Mouse (Mus musculus) induced T-regulatory cell, adult 2 months (primary cell): ENCODE data around the gene Dock6.
"Not testable (repeated sequence)": the region's sequence is repeated elsewhere in the genome, so short reads cannot be mapped to it uniquely, and the experiment has no call there.

Experiments
- DNase-seq: peaks from one replicate; pipeline ENCODE4 v3.0.0-alpha.2; 2012; ENCODE audit warnings: low read depth

The Dock6 gene

DNA sequence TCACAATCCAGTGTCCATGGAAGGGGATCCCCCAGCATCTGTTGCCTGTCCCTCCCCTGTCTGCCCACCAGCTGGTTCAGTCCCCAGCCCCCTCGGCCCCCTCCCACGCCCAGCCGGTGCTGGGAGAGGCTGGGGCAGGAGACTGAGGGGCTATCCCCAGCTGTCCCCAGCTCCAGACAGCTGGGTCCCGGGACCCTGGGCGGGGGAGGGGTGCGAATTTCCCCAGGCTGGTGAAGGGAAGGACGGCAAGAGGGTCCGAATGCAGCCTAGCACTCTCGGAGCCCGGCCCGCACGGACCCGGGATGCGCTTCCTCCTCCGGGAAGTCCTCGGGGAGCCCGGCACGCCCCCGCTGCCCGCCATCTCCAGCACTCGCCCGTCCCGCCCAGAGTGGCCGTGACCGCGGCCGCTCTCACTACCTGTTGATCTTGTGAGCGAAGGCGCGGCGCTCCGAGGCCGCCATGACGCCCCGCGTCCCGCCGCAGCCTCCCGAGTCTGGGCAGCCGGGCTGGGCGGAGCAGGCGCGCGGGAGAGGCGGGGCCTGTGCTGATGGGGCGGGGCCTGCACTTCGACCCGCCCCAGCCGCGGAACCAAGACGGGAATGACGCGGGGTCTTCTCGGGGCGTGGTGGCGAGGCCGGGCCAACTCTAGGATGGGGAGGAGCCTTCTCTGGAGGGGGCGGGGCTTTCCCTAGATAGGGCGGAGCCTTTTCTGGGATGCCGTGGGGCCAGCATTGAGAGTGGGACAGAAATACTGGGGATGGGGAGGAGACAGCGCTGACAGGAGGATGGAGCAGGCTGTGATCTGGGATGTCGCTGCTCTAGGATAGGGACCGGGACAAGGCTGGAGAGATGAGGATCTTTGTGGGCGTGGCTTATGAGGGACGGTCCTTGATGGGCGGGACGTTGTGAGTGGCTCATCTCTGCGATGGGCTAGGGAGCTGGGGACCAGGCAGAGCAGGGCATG, at the start of gene Dock6:
Gene Dock6 (minus strand): TSS at position 508 of the 964 bp plus-strand sequence.
- DNase-seq = peak; percentile 84

DNA sequence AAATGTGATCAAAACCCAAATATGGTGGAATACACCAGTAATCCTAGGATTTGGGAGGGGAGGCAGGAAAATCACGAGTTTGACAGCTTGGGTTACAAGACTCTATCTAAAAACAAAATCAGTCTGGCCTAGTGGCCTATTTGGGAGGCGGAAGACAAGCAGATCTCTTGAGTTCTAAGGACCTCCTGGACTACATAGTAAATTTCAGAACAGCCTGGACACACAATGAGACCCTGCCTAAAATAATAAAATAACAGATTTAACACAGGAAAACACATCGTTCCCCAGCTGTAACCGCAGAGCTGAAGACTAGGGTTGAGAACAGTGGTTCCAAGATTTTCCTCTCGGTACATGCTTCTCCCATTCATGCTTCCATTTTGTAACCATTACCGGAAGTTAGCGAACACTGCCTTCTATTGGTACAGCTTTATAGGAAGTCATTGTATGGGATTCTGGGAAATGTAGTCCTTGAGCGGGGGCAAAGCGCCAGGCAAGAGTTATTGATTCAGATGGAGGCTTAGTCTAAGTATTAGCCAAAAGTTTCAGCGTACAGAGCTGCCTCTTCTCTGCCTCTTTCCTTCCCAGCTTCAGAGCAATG, 48.9 kb upstream of the Dock6 start:
- peak; percentile 77 for DNase-seq

DNA sequence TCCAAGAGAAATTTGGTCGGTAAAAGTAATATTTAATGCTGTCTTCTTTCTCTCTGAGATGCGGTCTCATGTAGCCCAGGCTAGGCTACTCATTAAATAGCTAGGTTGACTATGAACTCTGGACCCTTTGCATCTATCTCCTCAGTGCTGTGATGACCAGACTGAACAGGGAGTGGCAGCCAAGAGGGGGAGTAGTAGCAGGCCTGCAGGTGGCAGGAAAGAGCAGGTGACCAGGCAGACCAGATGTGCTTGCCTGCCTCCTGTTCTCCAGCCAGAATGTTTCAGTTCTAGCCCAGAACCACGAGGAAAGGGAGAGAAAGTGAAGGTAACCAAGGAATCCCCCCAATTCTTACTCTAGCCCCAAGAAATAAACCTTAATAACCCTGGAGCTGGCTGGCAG, 36.8 kb upstream of the Dock6 start:
- DNase-seq = no peak

DNA sequence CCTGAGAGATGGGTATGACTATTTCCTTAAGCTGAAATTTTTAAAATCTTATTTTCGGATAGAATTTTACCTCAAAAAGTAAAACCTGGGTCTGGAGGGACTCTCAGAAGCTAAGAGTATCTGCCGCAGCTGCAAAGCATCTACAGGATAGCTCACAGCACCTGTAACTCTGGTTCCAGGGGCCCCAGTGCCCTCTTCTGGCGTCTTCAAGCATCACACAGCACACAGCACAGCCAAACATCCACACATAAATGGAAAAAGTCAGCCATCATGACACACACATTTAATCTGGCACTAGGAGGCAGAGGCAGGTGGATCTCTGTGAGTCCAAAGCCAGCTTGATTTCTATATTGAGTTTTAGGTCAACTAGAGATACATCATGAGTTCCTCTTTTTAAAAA, 24.2 kb upstream of the Dock6 start:
- peak; percentile 24 for DNase-seq

DNA sequence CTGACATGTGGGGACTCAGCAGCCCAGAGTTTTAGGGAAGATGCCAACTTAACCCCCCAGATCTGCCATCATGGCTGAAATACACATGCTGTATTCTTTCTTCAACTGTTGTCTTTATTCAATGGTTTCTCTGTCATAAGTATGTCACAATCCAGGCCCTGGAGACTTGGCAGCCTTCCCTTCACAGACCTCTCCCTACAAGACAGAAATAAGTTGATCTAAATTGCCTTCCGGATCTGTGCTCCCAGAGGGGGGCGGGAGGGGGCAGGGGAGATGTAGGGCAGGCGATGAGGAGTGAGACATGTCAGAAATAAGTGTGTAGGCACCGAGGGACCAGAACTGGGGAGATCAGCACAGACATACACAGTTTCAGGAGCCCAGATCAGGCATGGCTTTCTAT, 19.8 kb upstream of the Dock6 start:
- DNase-seq = no peak

DNA sequence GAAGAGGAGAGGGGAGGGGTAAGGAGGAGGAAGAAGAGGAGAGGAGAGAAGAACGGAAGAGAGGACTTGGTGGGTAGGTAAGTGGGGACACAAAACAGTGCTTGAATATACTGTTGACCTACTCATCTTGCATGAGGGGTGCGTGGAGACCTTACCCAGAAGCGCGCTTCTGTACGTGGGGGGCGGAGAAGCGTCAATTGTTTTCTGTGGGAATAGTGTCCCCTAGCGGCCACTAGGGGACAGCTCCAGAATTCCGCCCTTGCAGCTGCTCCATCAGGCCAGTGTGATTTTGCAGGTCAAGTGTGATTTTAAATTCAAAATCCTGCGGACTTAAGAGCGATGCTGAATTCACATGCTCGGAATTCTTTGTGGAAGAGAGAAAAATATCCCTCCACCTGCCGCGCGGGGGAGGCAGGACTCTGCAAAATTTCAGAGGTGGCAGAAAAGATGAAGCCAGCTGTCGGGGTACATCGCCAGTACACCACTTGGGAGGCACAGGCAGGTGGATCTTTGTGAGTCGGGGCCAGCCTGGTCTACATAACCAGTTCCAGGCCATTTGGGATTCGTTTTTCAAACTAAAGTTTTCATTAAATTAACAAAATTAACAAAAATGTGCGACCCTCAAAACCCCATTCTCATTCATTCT, 18.6 kb upstream of the Dock6 start:
- DNase-seq = peak; percentile 70

DNA sequence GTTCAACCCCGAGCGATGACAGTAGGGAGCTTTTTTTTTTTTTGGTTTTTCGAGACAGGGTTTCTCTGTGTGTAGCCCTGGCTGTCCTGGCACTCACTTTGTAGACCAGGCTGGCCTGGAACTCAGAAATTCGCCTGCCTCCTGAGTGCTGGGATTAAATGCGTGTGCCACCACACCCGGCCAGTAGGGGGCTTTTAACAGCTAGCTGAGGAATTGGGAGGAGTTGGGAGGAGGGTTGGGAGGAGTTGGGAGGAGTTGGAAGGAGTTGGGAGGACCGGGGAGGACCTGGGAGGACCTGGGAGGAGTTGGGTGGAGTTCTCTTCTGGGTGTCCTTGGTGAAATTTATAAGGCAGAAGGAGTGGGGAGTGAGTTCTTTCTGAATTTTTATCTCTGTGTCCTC, 16.9 kb upstream of the Dock6 start:
- DNase-seq = peak; percentile 34

DNA sequence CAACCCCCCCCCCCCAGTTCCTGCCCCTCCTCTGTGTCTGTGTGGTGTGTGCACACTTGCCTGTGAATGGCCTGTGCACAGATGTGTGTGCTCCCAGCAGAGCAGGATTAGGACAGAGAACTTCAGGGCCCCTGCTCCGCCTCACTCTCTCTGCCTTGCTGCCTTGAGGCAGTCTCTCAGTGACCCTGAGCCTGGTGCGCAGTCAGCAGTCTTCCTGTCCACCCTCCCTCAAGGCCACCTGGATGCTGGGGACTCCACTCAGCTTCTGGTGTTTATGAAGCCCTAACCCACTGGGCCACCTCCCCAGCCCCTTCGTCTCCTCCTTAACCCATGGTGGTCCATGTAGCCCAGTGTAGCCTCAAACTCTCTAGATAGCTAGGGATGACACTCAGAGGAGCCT, 15.3 kb upstream of the Dock6 start:
- DNase-seq = no peak

DNA sequence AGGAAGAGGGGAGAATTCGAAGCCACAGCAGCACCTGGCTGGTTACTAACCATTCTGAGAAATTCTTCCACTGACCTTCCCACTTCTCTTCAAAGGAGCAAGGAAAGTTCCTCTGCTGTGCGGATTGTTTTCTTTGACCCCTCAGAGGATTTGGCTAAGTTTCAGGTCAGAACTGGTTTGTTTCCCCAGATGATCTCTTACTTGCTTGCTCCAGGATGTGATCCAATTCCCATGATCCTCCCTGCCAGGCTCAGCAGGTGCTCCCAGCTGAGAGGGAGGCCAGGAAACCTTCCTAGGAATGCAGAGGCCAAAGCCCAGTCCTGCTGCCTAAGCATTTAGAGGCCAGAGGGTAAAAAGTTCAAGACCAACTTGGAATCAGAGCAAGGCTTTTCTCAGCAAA, 14.2 kb upstream of the Dock6 start:
- no peak for DNase-seq

DNA sequence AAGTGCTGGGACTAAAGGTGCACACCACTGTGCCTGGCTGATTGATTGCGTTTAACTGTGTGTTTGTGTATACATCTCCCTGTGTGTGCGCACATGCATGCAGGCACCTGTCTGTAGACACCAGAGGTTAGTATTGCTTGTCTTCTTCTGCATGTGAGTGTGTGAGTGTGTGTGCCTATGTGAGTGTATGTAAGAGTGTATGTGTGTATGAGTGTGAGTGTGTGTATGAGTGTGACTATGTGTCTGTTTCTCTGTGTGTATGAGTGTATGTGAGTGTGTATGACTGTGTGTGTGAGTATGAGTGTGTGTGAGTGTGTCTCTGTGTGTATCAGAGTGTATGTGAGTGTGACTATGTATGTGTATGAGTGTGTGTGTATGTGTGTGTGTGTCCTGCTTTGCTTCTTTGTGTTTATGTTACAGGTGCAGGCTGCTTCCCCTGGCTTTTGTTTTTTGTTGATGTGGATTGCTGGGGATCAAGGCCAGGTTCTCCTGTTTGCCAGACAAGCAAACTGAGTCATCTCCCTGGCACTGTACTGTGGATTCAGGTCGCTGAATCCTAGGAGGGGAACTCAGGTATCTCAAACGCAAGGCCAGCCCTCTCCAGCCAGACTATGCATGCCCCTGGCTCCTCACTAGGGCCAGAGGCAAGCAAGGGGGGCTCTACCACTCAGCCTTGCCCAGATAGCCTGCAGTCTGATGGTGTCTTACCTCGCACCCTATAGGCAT, 13.4 kb upstream of the Dock6 start:
- DNase-seq = no peak

DNA sequence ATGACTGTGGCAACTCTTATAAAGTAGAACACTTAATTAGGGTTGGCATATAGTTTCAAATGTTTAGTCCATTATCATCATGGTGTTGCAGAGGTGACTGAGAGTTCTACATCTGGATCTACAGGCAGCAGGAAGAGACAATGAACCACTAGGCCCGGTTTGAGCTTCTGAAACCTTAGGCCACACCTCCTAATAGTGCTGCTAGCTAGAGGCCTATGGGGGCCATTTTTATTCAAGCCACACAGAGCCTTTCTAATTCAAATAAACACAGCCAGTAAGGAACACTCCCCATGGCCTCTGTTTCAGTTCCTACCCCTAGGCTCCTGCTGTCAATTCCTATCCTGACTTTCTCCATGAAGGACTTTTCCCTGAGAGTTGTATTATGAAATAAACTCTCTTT, 9.7 kb upstream of the Dock6 start:
- no peak for DNase-seq

DNA sequence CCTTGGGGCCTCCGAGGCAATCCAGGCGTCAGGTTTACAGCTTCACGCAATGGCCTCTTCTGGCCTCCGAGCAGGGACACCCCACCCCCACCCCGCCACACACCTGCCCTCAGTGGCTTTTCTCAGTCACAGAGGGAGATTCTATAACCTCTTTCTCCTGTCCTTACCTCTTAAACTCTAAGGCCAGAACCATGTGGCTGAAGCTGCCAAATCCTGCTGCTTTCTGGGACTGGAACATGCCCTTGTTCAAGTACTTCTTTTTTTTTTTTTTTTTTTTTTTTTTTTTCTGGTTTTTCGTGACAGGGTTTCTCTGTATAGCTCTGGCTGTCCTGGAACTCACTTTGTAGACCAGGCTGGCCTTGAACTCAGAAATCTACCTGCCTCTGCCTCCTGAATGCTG, 7.9 kb upstream of the Dock6 start:
- not testable (repeated sequence) for DNase-seq

DNA sequence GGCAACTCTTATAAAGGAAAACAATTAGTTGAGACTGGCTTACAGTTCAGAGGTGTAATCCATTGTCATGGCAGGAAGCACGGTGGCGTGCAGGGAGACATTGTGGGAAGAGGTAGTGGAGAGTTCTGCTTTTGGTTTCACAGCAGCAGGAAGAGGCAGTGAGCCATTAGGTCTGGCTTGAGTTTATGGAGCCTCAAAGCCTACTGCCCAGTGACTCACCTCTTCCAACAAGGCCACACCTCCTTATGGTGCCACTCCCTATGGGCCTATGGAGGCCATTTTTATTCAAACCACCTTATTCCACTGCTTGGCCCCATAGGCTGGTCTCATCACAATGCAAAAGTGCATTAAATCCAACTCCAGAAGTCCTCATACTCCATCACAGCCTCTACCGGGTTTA, 7.2 kb upstream of the Dock6 start:
- DNase-seq = no peak

DNA sequence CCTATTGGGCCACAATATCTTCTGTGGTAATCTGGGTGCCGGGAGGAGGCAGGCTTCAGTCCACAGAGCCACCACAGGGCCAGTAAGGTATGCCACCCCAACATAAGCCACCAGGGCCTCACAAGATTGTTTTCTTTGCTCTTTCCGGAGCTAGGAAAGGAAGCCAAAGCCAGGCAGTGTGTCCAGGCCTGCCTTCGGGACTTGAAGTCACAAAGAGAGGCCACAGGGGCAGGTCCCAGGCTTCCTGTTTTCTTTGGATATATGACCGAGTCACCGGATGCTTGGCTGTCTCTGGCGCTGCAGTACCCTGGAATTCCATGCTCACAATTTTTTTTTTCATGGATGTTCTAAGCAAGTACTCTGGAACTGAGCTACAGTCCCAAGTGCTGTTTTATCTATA, 5.6 kb upstream of the Dock6 start:
- no peak for DNase-seq

DNA sequence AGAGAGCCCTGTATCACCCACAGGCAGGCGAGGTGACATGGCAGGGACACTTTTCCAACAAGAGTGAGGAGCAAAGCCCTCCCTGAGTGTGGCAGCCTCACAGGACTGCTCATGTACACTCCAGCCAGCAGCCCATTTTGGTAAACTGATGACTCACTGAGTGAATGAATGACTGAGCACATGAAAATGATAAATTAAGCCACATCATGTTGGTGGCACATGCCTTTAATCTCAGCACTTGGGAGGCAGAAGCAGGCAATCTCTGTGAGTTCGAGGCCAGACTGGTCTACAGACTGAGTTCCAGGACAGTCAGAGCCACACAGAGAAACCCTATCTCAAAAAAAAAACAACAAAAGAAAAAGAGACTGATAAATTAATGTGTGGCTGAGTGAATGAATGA, 5.1 kb upstream of the Dock6 start:
- DNase-seq = no peak

DNA sequence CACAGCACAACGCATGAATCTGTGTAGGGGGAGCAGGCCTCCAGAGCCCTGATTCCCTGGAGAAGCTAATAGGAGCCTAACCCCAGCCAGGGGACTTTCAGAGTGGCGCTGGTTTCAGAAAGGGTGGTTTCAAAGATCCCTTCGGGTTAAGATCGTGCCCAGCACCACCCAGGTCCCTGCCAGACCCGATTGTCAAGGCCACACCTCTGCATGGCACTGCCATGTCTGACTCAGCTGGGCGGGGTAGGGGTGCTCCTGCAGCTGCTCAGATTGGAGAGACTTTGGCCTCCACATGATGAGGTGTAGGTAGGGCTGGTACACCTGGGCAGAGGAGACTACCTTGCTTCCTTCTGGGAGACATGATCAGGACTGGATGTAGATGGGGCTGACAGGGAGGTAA, 2.5 kb upstream of the Dock6 start:
- no peak for DNase-seq

DNA sequence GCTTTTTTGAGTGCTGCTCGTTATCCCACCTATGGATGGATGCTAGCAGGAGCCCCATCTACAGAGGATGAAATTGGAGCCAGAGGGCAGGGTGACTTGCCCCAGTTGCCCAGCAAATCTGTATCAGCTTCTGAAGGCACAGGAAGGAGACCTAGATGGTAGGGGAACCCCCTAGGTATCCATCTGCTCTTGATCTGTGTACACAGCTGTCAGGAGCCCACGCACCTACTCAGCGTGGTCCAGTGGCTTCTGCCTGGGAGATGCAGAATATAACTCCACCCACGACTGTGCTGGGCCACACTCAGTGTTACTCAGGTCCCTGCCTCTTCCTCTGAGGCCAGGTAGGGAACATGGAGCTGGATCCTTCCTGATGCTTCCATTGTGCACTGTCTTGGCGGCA, 1.5 kb upstream of the Dock6 start:
- DNase-seq = peak; percentile 50

DNA sequence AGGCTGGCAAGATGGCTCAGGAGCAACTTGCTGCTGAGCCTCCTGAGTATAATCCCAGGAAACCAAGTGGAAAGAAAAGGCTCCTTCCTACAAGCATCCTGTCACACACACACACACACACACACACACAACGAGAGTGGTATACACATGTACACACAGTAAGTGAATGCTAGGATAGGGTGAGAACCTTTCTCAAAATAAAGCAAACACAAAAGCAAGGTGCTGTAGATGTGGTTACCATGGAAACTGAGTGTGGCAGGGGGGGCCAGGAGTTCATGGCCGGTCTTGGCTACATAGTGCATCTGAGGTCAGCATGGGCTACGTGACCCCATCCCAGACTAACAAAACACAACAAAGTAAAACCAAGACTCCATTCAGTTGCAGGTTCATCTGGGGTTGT, 1.4 kb downstream of the Dock6 start:
- DNase-seq = no peak

DNA sequence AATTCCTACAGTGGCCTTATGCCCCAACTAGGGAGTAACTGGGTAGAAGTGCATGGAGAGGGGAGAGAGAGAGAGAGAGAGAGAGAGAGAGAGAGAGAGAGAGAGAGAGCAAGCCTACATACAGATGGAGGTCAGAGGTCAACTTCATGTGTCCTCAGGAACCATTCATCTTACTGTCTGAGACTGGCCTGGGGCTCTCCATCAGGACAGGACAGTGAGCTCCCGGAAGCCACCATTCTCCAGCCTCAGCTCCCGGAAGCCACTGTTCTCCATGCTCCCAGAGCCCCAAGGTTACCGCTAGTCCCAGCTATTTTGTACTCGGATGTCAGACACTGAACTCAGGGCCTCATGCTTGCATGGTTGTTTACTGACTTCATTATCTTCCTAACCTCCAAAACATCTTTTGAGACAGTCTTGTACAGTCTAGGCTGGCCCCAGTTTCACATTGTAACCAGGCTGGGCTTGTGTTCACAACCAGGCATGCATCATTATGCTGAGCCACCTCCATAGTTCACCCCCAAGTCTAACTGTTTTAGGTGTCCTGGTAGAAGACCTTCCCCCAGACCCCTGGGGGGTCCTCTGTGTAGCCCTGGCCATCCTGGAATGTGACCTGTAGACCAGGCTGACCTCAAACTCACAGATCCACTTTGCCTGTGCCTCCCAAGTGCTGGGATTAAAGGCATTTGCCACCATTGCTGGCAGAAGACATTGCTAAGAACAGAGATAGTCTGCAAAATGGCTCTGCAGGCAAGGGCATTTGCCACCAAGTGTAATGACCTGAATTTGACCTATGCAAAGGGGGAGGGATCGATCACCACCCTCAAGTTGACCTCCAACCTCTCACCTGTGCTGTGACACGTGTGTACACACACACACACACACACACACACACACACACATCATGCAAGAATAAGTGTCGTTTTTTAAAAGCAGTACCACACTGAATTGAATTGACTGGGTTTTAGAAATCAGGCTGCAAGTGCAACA, 2.5 kb downstream of the Dock6 start:
- no peak for DNase-seq

DNA sequence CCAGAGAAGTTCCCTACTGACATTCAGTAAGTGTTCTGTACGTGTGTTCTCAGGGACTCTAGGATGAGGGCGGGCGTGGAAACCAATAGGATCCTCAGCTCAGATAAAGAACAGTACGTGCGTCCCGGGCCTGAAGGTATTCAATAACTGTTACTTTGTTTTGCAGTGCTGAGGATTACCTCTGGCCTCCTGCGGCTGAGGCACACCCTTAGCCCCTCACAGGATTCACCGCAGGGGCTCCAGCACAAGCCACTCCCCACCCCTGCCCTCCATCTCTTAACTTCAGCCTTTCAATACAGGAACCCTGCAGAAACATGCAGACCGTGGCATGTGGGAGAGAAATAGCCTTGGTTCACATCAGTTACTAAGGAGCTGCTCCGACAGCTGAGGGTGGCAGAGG, 4.5 kb downstream of the Dock6 start:
- no peak for DNase-seq

DNA sequence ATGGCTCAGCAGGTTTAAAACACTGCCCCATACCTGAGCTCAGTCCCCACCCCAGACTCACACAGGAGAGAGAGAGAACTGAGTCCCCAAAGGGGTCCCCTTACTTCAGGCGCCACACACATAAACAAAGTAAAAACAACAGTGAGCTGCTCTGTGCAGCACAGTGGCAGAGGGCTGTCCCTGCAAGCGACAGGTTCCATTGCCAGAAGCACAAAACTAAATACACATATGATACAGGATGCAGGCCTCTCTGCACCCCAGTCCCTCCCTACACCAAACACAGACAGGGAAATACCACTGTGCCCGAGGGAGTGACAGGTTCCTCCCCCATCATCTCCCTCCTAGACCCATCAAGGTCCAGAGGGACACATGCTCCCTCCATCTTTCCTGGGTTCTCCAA, 5.0 kb downstream of the Dock6 start:
- DNase-seq = no peak
